Mouse (Mus musculus) cerebellum, postnatal 25 days (tissue): ENCODE data around the gene Dhrs1.

Experiments used
- DNase-seq, 2 experiments: peaks; one replicate each; pipeline ENCODE4 v3.0.0; 2021; ENCODE audit warnings: mixed read lengths in 2 of 2

Gene Dhrs1

GRCm38 (mm10) chr14:55762001-55762821, 16.7 kb upstream of the Dhrs1 start:
- DNase-seq = peak; percentile 60 to 62

- DNase-seq = no peak
These were observed 15.7 kb upstream of the Dhrs1 start, which contains the start of gene Ltb4r2 for GRCm38 (mm10) chr14:55761163-55761562. Ltb4r2 (plus strand) TSS chr14:55761428.

GRCm38 (mm10) chr14:55760156-55760555, 14.7 kb upstream of the Dhrs1 start:
- peak; percentile 86 to 92 for DNase-seq

GRCm38 (mm10) chr14:55758363-55758784, 12.9 kb upstream of the Dhrs1 start, which contains the start of gene Cideb:
Cideb (minus strand) TSS chr14:55758458.
- DNase-seq = peak; percentile 33 to 60

GRCm38 (mm10) chr14:55757566-55757965, 12.1 kb upstream of the Dhrs1 start:
- DNase-seq = no peak

GRCm38 (mm10) chr14:55747051-55747847, 1.8 kb upstream of the Dhrs1 start:
- DNase-seq = no peak

GRCm38 (mm10) chr14:55745861-55746237, 359 bp upstream of the Dhrs1 start:
- no peak for DNase-seq

GRCm38 (mm10) chr14:55743711-55744110, 1.8 kb downstream of the Dhrs1 start:
- peak; percentile 86 to 91 for DNase-seq

GRCm38 (mm10) chr14:55737086-55737687, 8.3 kb downstream of the Dhrs1 start:
- DNase-seq = no peak

- DNase-seq = no peak
These were observed 9.7 kb downstream of the Dhrs1 start for GRCm38 (mm10) chr14:55735758-55736157.

- DNase-seq = no peak
These were observed 10.2 kb downstream of the Dhrs1 start for GRCm38 (mm10) chr14:55735334-55735733.

- no peak for DNase-seq
These were observed 10.6 kb downstream of the Dhrs1 start for GRCm38 (mm10) chr14:55734869-55735268.

- no peak for DNase-seq
These were observed 11.6 kb downstream of the Dhrs1 start for GRCm38 (mm10) chr14:55733889-55734288.

GRCm38 (mm10) chr14:55730531-55731032, 14.9 kb downstream of the Dhrs1 start:
- DNase-seq = no peak

- no peak for DNase-seq
These were observed 15.4 kb downstream of the Dhrs1 start for GRCm38 (mm10) chr14:55730116-55730515.

- no peak for DNase-seq
These were observed 17.4 kb downstream of the Dhrs1 start for GRCm38 (mm10) chr14:55727889-55728685.

- no peak for DNase-seq
These were observed 19.2 kb downstream of the Dhrs1 start for GRCm38 (mm10) chr14:55726261-55726660.

GRCm38 (mm10) chr14:55724411-55724871, 21.0 kb downstream of the Dhrs1 start:
- no peak for DNase-seq

GRCm38 (mm10) chr14:55723433-55723832, 22.1 kb downstream of the Dhrs1 start:
- no peak for DNase-seq

GRCm38 (mm10) chr14:55722438-55722945, 23.0 kb downstream of the Dhrs1 start:
- no peak for DNase-seq

- DNase-seq = peak; percentile 96 to 97
These were observed 23.6 kb downstream of the Dhrs1 start, which contains the start of gene Rabggta for GRCm38 (mm10) chr14:55721700-55722437. Rabggta (minus strand) TSS chr14:55722263.
